Mouse (Mus musculus) cerebellum, adult 2 months (tissue): ENCODE data around the gene Pnkp.

Source experiments
- CTCF ChIP-seq: fragments of 200-500 bp; IDR thresholded peaks from 2 replicates; pipeline ENCODE4 v1.5.1; 2011; ENCODE audit warnings: low read depth, mild to moderate bottlenecking, control low read depth, low read length, moderate library complexity, borderline replicate concordance; ENCODE audit not compliant: insufficient read depth
- POLR2A ChIP-seq: fragments of 200-500 bp; IDR thresholded peaks from 2 replicates; pipeline ENCODE4 v1.6.1; 2011; ENCODE audit warnings: low read length, control low read depth, borderline replicate concordance; ENCODE audit not compliant: insufficient read depth

- TF ChIP-seq CTCF = no peak
- no peak for TF ChIP-seq POLR2A
These were observed 7.1 kb downstream of the Pnkp start for GRCm38 (mm10) chr7:44863982-44864494.
